8 mouse cellular contexts compared by ENCODE assay signal in the genomic region with DNA sequence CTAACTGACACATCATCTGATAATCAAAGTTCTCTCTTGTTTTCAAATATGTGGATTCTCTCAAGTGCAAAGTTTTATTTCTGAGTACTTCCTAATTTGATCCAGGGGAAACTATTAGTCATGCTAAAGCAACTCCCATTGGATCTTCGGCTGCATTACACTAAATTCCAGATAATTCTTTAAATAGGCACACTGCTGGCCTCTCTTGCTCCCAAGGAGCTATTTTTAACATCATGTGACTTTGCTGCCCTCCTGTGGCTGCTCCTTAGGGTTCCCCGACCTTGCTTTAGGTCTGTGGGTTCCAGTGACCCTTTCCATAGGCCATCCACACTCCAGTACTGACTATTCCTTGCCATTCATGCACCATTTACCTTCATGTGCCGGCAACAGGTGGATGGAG.
DNase-seq lines count a peak whose midpoint lies in the region; ATAC-seq lines count a peak whose summit lies in the region.
"Had no signal": no experiment of that assay in that cellular context is flagged by ENCODE, and none has a peak within 500 bp of the region (broad histone marks: within the 10 kb centered on the region; RNA-seq: fewer than 3 reads in every experiment).

No protein-coding gene starts in this region.

- H3K4me3 ChIP-seq in lung, embryonic 15.5 days, result no peak overlapping the region
- H3K4me3 ChIP-seq: embryonic facial prominence, embryonic 13.5 days had no signal

- no peak overlapping the region for H3K27ac ChIP-seq in lung, embryonic 15.5 days
- H3K27ac ChIP-seq: embryonic facial prominence, embryonic 13.5 days had no signal

- ATAC-seq in hematopoietic stem cell, adult 5-6 weeks (replicated peaks in 1 of 2; ENCODE audit: insufficient read depth in 1 of 2, low FRiP score in 2 of 2, low TSS enrichment in 1 of 2, low read depth in 1 of 2, poor library complexity in 2 of 2, severe bottlenecking in 2 of 2), result peak; percentile 22 to 53; a peak in 1 of 4 replicates
- ATAC-seq in lung, embryonic 15.5 days (ENCODE audit: borderline replicate concordance, extremely low read depth, low FRiP score, low TSS enrichment), result 0 out of 2 replicates have a peak, but pooled peaks have one; percentile 57

- H3K9ac ChIP-seq in lung, embryonic 15.5 days, result no peak overlapping the region
- H3K9ac ChIP-seq: embryonic facial prominence, embryonic 13.5 days had no signal

- H3K36me3 ChIP-seq in lung, embryonic 15.5 days, result no peaks in the 10 kb centered on the region
- H3K36me3 ChIP-seq: embryonic facial prominence, embryonic 13.5 days had no signal

- H3K27me3 ChIP-seq in lung, embryonic 15.5 days, result no peaks in the 10 kb centered on the region
- H3K27me3 ChIP-seq: embryonic facial prominence, embryonic 13.5 days had no signal

- WGBS in lung, embryonic 15.5 days, result 22% methylated on average over 3 of the region's 3 CpGs

- H3K9me3 ChIP-seq in lung, embryonic 15.5 days, result no peaks in the 10 kb centered on the region
- H3K9me3 ChIP-seq: embryonic facial prominence, embryonic 13.5 days had no signal

- peak; percentile 62 for DNase-seq in urinary bladder, postnatal 14 days (ENCODE audit: low spot score)
- DNase-seq in urinary bladder, adult 2 months (ENCODE audit: low spot score), result no peak
- DNase-seq in embryo, embryonic 11 days, result peak; percentile 83
- no peak for DNase-seq in spleen, postnatal 14 days (ENCODE audit: low spot score in 2 of 2)
- no peak for DNase-seq in T-cell, adult 2 months (ENCODE audit: low spot score)

- H3K4me2 ChIP-seq in lung, embryonic 15.5 days, result no peak overlapping the region
- H3K4me2 ChIP-seq: embryonic facial prominence, embryonic 13.5 days had no signal

- no peaks in the 10 kb centered on the region for H3K4me1 ChIP-seq in lung, embryonic 15.5 days
- H3K4me1 ChIP-seq: embryonic facial prominence, embryonic 13.5 days had no signal

Comparison
In these comparisons a context has a peak if more than half of its experiments do, and no peak if none do; other contexts are left out.
1. DNase-seq: peak in urinary bladder, postnatal 14 days (single experiment) and embryo, embryonic 11 days (single experiment); none in urinary bladder, adult 2 months (single experiment), spleen, postnatal 14 days (0 of 2) and T-cell, adult 2 months (single experiment).